Mouse (Mus musculus) ES-Bruce4 (cell line): ENCODE measurements around the gene Wee2.

Experiments used
- CTCF ChIP-seq: IDR thresholded peaks from one replicate; pipeline ENCODE4 v1.8.1; 2011; ENCODE audit warnings: low read depth, low read length
- EP300 ChIP-seq: IDR thresholded peaks from 2 replicates; pipeline ENCODE4 v1.6.1; 2011; ENCODE audit warnings: low read depth, low read length; ENCODE audit not compliant: insufficient read depth
- POLR2A ChIP-seq: IDR thresholded peaks from one replicate; pipeline ENCODE4 v1.8.1; 2011; ENCODE audit warnings: low read length; ENCODE audit not compliant: insufficient read depth

GRCm38 (mm10) chr6:40434697-40435096, 4.2 kb upstream of the Wee2 start:
- no peak for TF ChIP-seq POLR2A
- no peak for TF ChIP-seq CTCF
- TF ChIP-seq EP300, result no peak
